Mouse (Mus musculus) adrenal gland, adult (tissue): ENCODE results near the gene Rapgef4.

Experiments
- DNase-seq, 2 experiments: peaks; one replicate each; pipeline ENCODE4 v3.0.0; 2022 to 2023; ENCODE audit warnings: low spot score in 1 of 2; ENCODE audit not compliant: inconsistent age in 2 of 2

Gene Rapgef4

DNA sequence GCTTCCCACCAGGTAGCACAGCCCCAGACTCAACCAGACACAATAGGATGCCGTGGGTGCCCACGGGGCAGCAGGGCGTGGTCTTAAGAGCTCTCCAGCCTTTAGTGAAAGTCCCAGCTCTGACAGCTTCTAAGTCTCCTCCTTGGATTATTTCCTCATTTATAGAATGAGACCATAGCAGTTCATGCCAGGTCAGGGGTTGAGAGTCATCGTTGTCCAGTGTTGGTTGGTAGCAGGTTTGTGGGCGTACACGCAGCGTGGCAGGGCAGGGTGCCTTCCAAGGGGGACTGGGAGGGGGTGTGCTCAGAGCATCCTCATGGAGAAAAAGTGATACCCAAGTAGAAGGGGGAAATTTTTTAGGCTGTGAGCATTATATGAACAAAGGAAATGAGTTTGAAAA, 166.2 kb downstream of the Rapgef4 start:
- peak; percentile 42 to 86 for DNase-seq

DNA sequence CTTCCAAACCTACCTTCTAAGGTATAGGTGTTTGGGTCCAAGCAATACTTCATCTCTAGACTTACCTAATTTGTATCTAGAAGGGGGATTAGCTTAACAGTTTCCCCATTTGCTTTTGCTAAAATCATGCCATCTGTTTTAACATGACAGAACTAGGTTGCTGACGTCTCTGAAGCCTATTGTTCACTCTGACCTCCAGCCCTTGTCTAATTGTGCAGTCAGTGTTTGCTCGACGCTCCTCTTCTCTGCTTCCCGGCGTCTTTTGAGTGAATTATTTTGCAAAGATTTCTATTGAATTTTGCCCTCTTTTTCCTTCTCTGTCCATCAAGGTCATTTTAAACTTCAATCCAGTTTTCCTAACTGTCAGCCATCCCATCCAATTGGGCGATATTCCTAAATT, 166.7 kb downstream of the Rapgef4 start:
- peak in 1 of 2 experiments; percentile 70 for DNase-seq

DNA sequence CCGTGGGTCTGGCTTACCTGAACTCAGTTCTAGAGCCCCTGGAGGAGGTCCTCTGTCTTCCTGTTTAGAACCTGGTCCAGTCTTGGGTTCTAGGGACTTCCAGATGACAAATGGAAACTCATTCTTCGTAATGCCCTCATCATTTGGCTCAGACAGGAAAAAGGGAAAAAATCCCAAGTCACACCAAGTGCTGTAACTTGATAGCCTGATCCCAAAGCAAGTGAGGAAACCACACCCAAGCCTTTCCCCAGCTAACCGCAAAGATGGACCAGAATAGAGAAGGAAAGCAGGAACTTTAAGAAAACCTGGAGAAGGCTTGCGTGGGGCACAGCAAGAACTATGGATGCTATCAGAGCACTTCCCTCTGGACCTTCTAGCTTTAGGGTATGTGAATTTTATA, 167.6 kb downstream of the Rapgef4 start:
- DNase-seq, result peak in 1 of 2 experiments; percentile 81

DNA sequence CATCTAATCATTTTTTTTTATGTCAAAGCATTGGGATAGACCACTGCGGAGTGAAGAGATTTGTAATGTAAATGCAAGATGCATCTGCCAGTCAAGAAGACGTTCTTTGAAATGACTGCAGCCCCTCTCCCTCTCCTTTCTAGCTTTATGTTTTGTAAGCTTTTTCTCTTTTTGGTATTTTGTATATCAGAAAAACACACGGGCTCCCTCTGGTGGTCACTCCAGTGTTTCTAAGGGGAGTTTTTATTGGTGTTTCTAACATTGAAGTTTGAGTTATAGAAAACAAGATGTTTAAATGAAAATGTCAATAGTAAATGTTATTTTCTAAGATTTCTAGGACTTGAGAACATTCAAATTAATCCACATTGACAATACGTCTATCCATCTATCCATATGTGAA, 168.0 kb downstream of the Rapgef4 start:
- DNase-seq, result peak; percentile 59 to 91

DNA sequence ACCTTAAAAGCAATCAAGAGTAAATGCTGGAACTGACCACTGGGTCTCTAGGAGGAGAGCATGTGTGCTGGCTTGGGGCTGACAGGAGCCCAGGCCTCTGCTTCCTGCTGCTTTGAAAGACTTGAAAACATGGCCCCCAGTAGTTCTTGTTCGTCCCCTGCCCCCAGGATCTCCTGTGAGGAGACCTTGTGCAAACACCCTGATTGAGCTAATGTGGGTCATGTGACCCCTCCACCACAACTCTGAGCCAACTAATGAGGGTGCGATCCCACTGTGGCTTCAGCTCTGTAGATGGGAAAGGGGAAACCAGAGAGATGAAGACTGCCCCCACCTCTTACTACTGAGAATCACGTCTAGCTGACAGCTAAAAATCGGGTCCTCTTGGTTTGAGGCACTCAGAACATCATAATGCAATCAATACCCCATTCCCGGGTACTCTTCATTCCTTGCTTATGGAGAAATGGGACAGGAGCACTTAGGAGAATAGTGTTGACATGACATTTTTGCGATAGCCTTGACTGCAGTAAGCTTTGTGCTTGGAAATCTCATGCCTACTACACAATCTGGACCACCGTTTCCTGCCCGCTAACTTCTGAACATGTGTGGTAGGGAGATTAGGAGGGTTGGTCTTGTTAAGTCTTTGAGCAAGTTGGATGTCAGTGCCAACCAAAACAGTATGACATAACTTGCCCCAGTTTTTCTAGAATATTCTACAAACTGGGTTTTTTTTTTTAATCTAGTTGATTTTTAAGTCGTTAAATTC, 170.9 kb downstream of the Rapgef4 start:
- DNase-seq, result peak in 1 of 2 experiments; percentile 61

DNA sequence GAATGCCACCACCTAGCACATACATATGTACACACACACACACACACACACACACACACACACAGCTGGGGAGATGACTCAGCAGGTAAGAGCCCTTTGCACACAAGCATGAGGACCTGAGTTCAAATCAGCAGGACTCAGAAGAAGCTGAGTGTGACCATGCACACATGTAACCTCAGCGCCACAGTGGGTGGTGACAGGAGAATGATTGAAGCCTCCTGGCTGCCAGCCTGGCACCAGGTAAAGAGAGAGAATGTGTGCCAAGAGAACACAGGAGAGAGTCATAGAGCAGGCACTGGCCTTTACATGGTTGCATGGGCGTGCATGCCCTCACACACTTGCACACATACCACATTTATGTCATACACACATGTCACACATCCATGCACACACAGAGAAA, 171.7 kb downstream of the Rapgef4 start:
- no peak for DNase-seq

DNA sequence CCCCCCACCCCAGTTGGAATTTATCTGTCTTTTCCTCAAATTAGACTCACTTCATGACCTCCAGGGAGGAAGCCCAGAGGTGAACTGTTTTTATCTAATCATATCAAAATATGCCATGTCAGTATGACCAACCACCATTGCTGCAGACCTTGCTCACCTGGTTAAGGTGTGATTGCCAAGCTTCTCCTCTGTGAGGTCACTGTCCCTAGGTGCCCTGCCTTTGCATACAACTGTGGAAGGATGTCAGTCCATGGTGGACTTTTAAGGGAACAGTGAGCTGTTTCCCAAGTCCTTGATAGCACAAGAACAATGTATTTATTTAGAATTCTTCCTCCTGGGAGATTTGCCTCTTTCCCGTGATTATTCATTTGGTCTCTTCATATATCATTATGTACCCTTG, 172.8 kb downstream of the Rapgef4 start:
- DNase-seq, result no peak

DNA sequence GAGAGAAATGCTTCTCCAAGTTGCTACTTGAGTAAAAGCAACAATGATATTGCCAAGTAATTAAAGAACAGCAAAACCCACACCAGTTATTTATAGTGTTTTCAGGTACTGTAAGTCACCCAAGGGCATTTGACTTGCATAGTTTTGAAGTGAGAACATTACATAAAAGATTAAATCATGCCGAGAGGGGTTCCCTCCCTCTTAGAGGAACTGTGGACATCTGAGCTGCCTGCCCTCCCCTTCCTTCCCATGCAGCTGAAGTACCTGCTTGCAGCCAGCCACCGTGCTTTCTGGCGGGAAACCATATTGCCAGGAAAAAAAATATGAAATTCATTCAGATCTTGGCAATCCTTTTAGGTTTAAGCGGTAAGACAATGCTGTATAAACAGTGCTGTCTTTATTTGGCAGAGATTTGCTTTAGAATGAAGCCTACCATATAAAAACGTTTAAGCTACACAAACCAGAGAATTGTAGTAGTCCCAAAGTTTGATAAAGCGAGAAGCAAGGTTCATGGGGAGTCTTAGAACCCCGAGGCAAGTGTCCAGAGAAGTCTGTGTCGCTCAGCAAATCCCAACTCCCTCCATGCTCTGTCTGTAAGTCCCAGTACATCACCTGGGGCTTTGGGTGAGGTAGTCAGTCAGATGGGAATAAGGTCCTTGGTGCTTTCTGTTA, 174.2 kb downstream of the Rapgef4 start:
- DNase-seq, result peak in 1 of 2 experiments; percentile 59

DNA sequence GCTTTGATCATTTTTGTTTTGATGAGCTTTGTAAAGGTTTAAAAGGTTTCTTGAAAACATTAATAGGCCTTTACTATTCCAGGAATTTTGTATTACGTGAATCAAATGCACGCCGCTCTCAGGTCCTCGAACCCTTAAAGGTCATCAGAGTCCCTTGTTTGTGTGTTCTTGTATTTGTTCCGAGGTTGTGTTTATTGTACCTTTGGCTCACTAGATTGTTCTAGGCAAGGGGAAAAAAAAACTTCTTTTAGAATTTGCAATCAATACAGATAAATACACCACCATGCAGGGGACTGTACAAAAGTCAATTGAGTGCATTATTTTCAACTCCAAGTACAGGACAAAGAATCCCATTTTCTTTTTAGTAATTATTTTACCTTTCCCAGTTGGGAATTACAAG, 175.4 kb downstream of the Rapgef4 start:
- DNase-seq, result peak in 1 of 2 experiments; percentile 57

DNA sequence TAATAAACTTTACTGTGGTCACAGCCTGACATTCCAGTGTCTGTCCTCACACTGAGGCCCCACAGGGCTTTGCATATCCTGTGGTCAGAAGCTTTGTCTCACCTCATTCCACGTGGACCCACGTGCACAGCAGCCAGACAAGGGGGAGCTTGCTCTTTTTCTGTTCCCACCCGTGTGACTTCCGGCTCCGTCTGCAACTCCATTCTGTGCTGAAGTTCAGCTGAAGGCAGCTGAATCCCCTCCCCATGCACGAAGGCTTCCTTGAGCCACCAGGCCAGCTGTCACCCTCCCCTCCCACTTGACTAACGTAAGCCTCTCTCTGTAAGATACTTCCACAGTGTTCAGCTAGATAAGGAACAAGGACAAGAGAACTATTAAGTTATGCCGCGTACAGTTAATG, 176.5 kb downstream of the Rapgef4 start:
- DNase-seq, result peak in 1 of 2 experiments; percentile 65

DNA sequence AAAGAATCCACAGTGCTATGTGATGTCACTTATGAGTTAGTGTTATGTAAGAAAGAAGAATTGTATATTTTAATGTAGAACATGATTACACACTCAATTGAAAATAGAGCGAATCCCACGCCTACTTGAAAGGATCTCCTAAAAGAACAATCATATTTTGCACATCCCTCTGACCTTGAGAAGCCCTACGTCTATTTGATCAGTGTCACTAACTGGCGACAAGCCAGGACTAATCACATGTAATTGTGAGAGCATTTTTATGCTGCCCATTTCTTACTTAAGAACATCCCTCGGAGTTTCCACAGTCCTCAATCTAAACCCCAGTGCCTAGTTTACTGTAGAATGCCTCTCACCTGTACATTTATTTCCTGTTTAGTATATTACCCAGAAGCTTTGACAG, 177.0 kb downstream of the Rapgef4 start:
- DNase-seq, result peak in 1 of 2 experiments; percentile 79

DNA sequence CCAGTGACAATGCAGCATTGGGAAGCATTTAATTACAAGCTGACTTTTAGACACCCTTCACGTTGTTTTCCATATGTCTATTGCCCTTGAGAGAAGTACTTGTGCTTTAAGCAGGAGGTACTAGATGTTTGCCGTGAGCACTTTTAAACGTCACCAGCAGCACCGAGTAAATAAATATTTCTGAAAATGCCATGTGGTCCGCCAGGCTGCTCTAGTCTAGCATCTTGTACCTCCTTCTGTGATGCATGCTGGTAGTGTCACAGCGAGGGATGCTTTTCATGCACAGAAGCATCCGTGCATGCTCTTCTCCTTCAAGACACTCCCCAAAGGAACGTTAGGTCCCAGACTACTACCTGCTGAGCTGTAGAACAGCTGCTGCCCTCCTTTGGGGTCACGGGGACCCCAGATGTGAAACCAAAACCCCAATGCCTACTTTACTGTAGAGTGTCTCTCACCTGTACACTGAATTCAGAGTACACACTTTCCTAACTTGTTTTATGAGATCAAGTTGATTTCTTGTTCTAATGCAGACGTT, 177.7 kb downstream of the Rapgef4 start:
- DNase-seq, result no peak

DNA sequence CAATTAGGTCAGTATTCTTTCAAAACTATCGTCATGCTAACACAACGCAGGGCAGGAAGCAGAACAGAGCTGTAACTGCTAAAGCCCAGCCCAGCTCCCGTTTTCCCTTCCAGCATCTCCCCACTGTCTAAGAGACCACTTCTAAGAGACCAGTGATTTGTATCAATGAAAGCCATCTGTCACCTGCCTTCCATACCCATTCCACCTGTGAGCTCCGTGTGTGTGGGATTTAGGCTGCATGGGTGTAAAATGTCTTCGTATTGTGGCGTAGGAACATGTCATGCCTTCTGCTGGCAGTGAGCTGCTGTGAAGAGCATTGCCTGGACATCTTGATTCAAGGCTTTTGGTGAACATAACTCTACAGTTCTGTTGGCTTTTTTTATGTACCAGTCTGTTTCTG, 178.2 kb downstream of the Rapgef4 start:
- DNase-seq, result no peak

DNA sequence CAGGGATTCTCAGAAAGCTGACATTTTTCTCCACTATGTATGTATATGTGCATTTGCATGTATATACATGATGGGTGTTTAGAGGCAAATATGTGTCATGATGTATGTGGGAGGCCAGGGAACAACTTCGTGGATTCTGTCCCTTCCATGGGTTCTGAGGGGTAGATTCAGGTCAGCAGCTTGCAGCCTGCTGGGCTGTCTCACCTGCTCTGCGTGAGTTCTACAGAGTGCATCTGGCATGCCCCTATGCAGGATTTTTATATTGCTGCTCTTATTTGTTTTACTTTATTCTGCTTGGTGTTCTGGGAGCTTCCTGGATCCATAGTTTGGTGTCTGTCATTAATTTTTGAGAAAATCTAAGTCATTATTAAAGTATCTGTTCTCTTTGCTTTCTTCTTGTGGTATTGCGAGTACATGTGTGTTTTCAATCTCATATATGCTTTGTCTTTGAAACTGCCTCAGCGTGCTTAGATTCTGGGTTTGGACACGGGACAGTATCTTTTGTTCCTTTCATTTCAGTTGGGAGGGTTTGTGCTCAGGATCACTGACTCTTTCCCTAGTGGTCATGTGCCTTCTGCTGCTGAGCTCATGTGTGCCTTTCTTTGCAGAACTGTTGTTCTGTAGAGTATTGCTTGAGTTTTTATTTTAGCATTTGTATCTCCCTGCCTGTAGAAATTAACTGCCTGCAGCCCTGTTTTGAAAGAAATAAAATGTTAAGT, 184.3 kb downstream of the Rapgef4 start:
- no peak for DNase-seq

DNA sequence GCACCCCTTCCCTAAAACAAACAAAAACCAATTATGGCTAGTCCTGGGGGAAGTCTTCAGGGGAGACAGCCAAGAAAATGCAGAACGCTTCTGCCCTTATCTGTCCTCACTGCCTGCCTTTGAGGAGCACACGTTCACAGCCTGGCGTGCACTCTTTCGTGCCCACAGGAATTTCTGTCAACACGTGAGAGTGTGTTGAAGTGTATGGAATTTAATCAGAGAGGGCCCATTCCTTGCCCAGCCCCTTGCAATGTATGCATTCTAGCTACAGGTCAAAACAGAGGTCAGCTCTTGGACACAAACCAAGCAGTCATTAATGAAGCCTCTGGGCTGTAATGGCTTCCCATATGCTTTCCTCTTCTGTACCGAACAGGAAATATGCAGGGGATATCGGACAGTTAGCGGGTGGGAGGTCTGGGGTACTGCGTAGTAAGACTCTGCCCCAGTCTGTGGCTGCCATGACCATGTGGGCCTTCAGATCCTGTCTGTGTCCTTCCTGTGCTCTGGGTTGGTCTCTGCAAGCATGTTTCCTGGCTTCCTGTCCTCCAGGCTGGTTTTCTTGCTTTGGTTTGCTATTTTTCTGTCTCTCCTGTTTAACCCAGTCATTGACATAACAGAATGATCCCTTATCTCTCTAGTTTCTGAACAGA, 188.5 kb downstream of the Rapgef4 start:
- no peak for DNase-seq

DNA sequence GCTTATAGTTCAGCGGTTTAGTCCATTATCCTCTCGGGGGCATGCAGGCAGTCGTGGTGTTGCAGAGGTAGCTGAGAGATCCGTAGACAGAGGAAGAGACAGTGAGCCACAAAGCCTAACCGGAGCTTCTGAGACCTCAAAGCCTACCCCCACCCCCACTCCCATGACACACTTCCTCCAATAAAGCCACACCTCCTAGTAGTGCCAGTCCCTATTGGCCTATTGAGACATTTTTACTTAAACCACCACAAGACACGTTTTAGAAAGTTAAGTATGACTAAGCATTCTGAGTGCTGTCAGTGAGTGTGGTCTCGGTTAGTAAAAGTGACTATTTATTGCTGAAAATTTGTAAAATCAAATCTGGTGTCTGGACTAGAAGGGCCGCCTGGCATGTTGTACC, 189.5 kb downstream of the Rapgef4 start:
- DNase-seq, result peak in 1 of 2 experiments; percentile 67

DNA sequence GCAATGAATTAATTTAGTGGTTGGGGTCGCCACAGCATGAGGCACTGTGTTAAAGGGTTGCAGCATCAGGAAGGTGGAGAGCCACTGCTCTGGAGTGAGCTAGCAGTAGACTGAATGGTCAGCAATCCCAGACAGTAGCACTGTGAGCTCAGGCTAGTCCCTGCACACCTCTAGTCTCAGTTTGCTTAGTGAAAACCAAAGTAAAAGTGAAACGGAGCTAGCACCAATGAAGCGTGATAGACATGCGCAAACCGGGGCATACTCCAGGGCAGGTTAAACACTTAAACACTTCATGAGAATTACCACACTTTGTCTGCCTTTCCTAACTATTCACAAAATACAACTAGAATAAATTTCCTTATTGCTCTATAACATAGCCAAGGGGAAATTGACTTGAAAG, 190.2 kb downstream of the Rapgef4 start:
- no peak for DNase-seq

DNA sequence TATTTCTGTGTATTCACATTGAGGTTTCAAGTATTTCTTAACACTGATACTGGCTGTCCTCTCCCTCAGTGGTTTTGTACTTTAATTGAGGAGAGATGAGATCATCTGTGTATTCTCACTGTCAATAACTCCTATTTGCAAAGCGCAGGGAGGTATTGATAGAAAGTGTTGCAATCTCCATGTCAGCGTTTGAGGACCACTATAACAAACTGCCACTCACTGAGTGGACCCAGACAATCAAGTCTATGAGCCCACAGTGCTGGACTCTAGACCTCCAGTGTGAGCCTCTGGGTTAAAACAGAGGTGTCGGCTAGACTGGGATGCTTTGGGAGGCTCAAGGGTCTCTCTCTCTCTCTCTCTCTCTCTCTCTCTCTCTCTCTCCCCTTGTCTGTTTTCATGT, 192.0 kb downstream of the Rapgef4 start:
- DNase-seq, result no peak

DNA sequence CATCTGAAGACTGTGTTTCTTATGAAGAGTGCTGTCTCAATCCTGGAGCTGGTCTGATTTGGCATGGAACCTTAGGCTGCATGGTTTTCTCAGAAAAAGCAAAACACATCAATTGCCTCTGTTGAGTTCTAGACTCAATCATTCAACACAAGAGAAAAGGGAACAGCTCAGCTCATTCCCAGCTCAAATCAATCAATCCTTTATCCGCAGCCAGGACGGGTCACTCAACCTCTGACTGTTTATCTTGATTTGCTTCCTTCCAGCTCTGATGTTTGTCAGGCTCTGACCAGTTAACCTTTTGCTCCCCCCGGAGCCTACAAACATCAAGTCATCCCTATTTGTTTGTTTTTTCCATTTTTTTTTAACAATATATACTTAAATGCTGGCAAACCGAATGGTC, 192.8 kb downstream of the Rapgef4 start:
- DNase-seq, result peak in 1 of 2 experiments; percentile 47

DNA sequence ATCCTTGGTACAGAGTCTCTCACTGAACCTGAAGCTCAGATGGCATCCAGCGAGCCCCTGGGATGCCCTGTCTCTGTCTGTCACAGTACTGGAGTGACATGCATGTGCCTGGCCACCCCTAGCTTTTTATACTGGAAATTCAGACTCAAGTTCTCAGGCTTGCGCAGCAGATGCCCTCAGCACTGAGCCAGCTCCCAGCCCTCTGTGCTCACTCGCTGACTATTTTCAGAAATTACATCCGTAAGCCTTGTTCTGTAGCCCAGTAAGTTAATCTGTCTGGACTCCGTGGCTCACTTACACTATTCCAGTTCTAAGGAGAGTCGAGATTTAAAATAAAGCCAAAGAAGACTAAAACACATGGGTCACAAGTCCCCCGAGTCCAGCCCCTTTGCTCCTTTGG, 194.5 kb downstream of the Rapgef4 start:
- no peak for DNase-seq

DNA sequence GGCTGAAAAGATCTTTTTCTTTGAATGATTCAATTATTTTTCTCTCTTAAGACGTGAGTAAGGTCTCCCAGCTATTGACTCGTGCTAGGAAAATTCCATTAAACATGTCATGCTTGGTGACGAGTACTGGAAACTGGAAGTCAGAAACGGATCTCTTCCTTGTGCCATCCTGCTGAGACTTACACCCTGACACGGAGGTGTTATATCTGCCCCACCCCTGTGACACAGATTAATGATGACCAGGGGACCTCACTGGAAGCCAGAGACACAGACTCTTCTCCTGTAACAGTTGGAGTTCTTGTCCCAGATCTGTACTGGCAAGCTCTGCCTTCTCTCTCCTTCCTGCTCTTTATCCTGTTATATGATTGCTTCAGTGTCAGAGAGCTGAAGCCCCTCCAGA, 194.9 kb downstream of the Rapgef4 start:
- no peak for DNase-seq
